ENCODE assay signal across 8 mouse cellular contexts in genomic region chr15:51595655-51596054, GRCm38 (mm10).
DNase-seq lines count a peak whose midpoint lies in the region; ATAC-seq and TF ChIP-seq lines count a peak whose summit lies in the region.

No protein-coding gene starts in this region.

- no peak overlapping the region for H3K27ac ChIP-seq in hindbrain, postnatal 0 days
- no peak overlapping the region for H3K27ac ChIP-seq in hindbrain, embryonic 14.5 days

- no peaks in the 10 kb centered on the region for H3K36me3 ChIP-seq in hindbrain, postnatal 0 days (ENCODE audit: insufficient read depth, low read length)
- H3K36me3 ChIP-seq in hindbrain, embryonic 14.5 days (replicated peaks; ENCODE audit: control insufficient read depth, insufficient read depth), result no peaks in the 10 kb centered on the region

- DNase-seq in hindbrain, postnatal 0 days (ENCODE audit: low spot score), result peak; percentile 38
- DNase-seq in hindbrain, embryonic 14.5 days (ENCODE audit: low spot score), result no peak
- DNase-seq in urinary bladder, postnatal 14 days (ENCODE audit: low spot score), result peak; percentile 11
- no peak for DNase-seq in urinary bladder, postnatal 36 days (ENCODE audit: low spot score in 2 of 2)
- peak; percentile 7 for DNase-seq in yolk sac, embryonic 10.5 days (ENCODE audit: low spot score)
- DNase-seq in thymus, postnatal 25 days, result no peak
- DNase-seq in gastrocnemius, postnatal 36 days, result no peak

- intact Hi-C loops in gastrocnemius, postnatal 36 days (cut with DNase I), result no loop called here

- H3K27me3 ChIP-seq in hindbrain, postnatal 0 days (ENCODE audit: insufficient read depth, low read length), result no peaks in the 10 kb centered on the region
- no peaks in the 10 kb centered on the region for H3K27me3 ChIP-seq in hindbrain, embryonic 14.5 days (ENCODE audit: control insufficient read depth, insufficient read depth, low read length)

- H3K9ac ChIP-seq in hindbrain, postnatal 0 days (replicated peaks; ENCODE audit: low read length), result no peak overlapping the region
- no peak overlapping the region for H3K9ac ChIP-seq in hindbrain, embryonic 14.5 days

- no peaks in the 10 kb centered on the region; the same call in 1 of the 2 replicates for H3K4me1 ChIP-seq in hindbrain, postnatal 0 days (ENCODE audit: insufficient read depth, low read length)
- no peaks in the 10 kb centered on the region for H3K4me1 ChIP-seq in hindbrain, embryonic 14.5 days (replicated peaks; ENCODE audit: control insufficient read depth, insufficient read depth, low read length)

- H3K4me2 ChIP-seq in hindbrain, postnatal 0 days (ENCODE audit: low read depth, low read length), result no peak overlapping the region
- no peak overlapping the region for H3K4me2 ChIP-seq in hindbrain, embryonic 14.5 days (replicated peaks)

- H3K9me3 ChIP-seq in hindbrain, postnatal 0 days (ENCODE audit: low read length), result no peaks in the 10 kb centered on the region
- no peaks in the 10 kb centered on the region for H3K9me3 ChIP-seq in hindbrain, embryonic 14.5 days (ENCODE audit: control insufficient read depth, low read length)

- 80% methylated on average over 1 of the region's 1 CpGs for WGBS in hindbrain, postnatal 0 days
- WGBS in hindbrain, embryonic 14.5 days, result 79% methylated on average over 1 of the region's 1 CpGs

- ATAC-seq in hindbrain, postnatal 0 days, result peak; percentile 21; the same call in 1 of the 2 replicates
- no peak for ATAC-seq in hindbrain, embryonic 14.5 days (ENCODE audit: low FRiP score)
- peak; percentile 53 for ATAC-seq in granulocyte monocyte progenitor cell, adult 5-6 weeks (replicated peaks; ENCODE audit: poor library complexity, severe bottlenecking)

- H3K4me3 ChIP-seq in hindbrain, postnatal 0 days (ENCODE audit: low read length), result no peak overlapping the region
- no peak overlapping the region for H3K4me3 ChIP-seq in hindbrain, embryonic 14.5 days (replicated peaks; ENCODE audit: low read length)

- TF ChIP-seq CTCF in hindbrain, postnatal 0 days (IDR thresholded peaks at IDR 0.05; ENCODE audit: low read depth), result peak; percentile 72

Comparison
In these comparisons a context has a peak if more than half of its experiments do, and no peak if none do; other contexts are left out.
1. DNase-seq: peak in hindbrain, postnatal 0 days (single experiment), urinary bladder, postnatal 14 days (single experiment) and yolk sac, embryonic 10.5 days (single experiment); none in hindbrain, embryonic 14.5 days (single experiment), urinary bladder, postnatal 36 days (0 of 2), thymus, postnatal 25 days (single experiment) and gastrocnemius, postnatal 36 days (0 of 2).